Mouse (Mus musculus) lung, adult 18-20 months (tissue): ENCODE data around the gene Adgrg1.
"Not testable (repeated sequence)": the region's sequence is repeated elsewhere in the genome, so short reads cannot be mapped to it uniquely, and the experiment has no call there.

ENCODE experiments used
- DNase-seq, 2 experiments: peaks; one replicate each; pipeline ENCODE4 v3.0.0; 2022; ENCODE audit warnings: mixed read lengths in 2 of 2

Adgrg1 gene

DNA sequence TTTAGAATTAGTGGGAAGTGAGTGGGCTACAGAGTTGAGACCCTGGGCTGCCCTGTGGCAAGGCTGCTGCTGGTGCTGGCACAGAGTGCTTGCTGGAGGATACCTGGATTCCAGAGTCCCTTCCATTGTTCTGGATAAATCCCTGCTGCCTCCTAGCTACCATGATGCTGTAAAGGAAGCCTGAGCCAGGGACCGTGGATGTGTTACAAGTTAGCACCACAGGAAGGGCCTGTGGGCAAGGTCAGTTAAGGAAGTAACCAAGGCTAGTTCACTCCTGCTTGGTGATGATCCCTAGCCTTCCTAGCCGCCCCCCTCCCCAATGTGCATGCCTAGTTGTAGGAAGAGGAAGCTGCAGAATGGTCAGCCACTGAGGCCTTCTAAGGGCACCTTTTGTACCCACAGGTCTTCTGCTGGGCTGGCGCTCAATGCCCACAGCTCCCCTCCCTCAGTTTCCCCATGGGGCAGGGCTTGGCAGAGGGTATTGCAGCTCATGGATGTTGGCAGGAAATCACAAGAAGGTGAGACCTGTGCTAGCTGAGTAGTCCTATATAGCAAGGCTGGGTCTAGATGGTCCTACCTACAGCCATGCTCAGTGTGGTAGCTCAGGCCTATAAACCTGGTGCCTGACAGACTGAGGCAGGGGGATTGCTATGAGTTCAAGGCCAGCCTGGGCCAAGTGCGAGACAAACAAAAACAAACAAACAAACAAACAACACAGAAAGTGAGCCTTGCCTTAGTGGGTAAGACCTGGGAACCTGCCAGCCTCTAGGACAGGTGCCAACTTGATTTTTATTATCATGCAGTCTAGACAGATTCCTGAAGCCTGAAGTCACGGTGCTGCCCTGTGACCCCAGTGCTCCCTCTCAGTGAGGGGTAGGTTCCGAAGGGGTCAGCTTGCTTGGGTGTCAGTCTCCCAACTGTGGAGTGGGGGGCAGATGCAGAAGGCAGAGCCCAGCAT lies 22.6 kb downstream of the Adgrg1 start:
- DNase-seq, result no peak

DNA sequence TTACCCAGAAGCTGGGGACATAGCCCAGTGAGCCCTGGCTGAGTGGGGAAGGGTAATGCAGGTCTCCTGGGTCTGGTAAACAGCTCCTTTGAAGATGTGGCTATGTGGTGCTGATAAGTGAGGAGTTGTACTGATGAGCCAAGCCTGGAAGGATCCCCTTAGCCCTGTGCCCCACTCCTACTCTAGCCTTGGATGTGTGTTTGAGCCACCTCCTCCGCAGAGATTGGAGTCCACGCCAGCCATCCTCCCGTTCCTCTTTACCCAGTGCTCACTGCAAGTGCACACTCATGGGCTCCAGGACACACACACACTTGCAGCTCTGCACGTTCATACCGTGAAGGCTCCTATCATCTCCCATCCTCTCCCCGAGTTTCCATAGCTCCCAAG lies 23.3 kb downstream of the Adgrg1 start:
- DNase-seq, result no peak

DNA sequence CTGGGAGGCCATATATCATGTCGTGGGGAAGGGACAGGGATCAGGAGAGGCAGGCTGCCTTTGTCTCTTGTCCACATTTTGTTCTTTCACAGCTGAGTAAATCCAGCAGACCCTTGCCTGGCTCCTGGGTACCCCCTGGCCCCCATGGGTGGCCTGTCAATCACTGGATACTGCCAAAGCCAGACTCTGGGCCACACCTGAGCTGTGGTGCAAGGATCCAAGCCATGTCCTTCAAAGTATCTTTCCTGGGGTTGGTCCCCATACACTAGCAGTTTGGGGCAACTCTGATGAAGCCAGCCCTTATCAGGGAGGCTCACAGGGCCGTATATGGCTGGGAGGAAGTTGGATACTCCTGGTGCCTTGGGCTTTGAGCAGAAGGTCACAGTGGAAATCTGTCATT lies 23.9 kb downstream of the Adgrg1 start:
- DNase-seq, result no peak

DNA sequence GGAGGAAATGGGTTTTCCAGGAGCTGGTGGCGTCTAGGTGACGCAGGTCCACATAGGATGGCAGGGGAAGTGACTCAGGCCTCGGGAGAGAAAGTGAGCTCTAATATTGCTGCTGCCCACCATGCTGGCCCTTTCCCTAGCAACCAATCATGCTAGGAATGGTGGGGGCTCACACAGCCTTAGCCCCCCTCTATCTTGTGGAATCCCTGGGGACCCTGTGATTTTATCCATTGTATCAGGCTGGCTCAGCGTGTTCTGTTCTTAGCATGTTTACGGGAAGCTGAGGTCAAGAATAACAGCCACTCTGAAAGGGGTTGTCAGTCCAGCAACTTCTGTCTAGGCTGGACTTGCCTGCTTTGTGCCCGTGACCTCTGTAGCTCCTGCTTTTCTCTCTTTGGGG lies 24.5 kb downstream of the Adgrg1 start:
- peak; percentile 46 to 62 for DNase-seq

DNA sequence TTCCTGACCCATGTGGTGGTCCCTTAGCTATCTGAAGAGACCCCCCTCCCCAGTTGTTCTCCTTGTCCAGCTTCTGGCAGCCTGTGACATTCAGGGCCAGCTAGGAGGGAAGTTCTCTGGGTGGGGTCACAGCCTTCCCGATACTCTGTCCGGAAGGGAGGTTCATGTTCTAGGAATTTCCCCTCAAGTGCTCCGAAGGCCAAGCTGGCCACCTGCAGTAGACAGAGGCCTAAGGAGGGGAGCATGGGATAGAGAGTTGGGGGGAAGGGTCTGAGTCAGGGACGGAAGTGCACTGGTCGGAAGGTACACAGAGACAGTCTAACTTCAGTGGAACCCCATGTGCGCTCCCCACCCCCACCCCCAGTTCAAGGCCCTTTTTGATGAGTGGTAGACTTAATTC lies 25.4 kb downstream of the Adgrg1 start:
- peak; percentile 70 to 82 for DNase-seq

DNA sequence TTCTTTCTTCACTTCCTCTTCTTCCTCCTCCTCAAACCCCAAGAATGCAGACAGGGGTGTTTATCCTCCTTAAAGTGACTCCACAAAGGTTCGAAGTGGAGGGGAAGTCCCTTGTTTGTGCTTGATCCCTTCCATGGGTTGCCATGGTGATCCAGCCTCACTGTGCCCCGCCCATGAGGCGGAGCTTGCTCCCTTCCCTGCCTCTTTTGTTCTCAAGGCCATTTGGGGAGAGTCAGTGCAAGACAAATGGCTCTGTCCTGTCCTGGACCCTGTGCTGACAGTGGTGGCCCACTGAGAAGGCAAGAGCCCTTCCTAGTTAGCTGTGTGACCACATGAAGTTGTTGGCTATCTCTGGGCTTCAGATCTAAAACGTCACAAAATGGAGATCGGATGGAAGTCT lies 26.1 kb downstream of the Adgrg1 start:
- DNase-seq, result peak; percentile 81 to 85

DNA sequence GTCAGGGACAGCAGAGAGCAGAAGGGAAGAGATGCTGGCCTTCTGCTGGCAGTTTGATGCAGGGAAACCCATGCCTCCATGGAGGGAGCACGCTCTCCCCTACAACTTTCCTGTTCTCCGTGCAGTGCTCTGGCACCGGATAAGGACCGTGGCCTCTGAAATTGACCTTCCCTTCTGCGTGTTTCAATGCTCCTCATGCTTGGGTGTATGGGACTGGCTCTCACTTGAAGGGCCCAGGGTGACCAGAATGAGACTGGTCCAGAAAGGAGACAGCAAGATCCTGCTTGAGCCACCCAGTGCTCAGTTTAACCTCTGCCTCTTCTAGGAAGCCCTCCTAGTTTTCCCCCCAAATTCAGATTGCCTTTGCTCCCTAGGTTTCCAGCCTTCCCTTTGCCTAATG lies 26.6 kb downstream of the Adgrg1 start:
- DNase-seq, result no peak

DNA sequence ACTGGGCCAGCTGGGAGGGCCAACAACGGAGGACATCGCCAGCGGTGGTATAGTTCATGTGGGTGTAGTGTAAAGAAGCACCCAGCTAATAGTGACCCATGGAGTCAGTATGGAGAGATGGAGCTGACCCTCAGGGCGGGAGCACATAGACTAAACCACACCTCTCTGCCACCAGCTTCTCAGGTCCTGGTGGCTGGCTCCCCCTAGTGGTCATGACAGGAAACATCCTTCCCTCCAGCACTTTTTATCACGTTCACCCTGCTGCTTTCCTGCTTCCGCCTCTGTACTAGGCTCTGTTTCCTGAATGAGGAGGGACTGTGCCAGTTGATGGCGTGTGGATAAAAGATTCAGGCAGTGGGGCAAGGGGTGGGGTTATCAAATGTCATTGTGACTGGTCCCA lies 27.1 kb downstream of the Adgrg1 start:
- peak; percentile 82 to 89 for DNase-seq

DNA sequence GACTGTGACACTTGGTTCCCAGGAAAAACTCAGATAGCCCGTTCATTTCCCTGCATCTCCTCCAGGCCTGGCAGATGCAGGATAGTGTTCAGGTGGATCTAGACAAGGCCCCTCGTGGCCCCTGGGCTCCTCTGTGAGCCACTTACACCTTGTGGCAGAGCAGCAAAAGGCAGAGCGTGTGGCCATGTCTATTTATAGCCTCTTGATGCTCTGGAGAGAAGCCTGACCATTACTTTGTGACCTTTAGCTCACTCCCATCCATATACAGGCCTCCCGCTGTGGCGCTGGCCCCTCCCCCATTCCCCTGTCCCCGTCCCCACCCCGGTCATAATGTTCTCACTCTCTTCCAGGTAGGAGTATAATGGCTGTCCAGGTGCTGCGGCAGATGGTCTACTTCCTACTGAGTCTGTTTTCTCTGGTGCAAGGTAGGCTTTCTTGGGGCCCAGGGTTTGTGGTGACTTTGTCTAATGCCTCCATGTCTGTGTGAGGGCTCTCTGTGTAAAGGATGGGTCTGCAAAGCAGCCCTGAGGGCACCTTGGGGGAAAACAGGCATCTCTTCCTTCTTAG lies 27.6 kb downstream of the Adgrg1 start:
- no peak for DNase-seq

DNA sequence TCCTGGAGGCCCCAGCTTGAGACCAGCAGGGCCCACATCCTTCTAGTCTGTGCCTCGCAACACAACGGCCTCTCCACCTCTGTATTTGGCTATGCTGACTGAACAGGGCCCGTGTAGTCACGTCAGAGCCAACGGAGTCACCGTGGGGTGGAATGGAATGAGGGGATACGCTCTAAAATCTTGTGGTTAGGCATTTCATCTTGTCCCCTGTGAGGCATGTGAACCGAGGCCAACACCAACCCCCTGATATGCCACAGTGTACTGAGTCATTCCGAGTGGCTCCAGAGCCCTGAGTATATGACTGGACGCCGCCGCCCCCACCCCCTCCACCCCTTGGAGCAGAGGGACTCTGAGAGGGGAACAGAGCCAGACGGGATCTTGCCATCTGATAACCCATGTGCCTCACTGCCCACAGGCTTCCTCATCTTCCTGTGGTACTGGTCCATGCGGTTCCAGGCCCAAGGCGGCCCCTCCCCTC lies 37.9 kb downstream of the Adgrg1 start:
- no peak for DNase-seq

DNA sequence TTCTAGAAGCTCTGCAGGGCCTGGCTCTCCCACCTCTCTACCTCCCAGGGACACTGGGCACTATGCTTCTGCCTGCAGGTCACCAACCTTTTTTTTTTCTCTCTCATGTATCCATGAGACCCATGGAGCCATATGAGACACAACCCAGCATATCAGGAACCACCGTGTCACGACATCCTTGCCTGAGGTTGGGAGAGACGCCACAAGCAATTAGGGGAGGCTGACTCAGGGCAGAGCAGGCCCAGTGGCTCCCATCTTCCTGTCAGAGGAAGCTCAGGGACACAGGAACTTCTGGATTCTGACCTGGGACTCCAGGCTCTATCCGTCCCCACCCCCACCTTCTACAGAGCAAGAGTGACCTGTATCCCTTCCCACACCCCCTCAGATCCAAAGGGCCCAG lies 41.3 kb downstream of the Adgrg1 start:
- no peak for DNase-seq

DNA sequence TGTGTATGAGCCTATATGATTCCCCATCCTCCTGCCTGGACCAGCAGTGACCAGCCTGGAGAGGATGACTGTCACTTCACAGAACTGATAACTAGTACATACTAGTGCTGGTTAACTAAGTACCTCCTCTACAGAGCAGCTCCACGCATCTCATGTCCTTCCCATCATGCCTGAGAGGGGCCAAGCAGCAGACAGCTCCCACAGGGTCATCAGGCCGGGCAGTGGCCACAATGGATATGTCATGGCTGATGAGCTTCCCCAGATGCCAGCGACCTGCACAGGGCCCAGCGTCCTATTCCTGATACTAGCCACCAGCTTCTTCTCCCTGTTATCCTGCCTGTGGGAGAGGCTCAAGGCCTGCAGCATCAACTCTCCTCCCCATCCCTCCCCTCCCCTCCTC lies 42.1 kb downstream of the Adgrg1 start:
- DNase-seq, result no peak

DNA sequence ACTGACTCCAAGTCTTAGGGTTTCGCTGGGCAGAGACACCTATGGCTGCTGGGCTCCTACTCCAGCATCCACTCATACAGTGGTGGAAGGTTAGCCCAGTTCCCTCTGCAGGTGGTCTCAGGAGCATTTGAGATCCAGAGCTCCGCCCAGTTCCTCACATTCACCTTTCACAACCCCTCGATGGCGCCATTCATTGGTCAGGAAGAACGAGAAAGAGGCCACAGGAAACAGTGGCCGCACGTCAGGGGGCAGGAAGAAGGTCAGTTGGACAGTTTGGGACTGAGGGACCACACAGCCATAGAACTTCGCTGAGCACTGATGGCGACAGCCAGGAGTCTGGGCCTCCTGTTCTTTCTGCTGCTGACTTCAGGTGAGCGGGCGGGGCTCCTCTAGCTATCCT lies 42.9 kb downstream of the Adgrg1 start, which contains the start of gene Adgrg3:
Gene Adgrg3 (plus strand): TSS at position 242 of the 400 bp plus-strand sequence.
- no peak for DNase-seq

DNA sequence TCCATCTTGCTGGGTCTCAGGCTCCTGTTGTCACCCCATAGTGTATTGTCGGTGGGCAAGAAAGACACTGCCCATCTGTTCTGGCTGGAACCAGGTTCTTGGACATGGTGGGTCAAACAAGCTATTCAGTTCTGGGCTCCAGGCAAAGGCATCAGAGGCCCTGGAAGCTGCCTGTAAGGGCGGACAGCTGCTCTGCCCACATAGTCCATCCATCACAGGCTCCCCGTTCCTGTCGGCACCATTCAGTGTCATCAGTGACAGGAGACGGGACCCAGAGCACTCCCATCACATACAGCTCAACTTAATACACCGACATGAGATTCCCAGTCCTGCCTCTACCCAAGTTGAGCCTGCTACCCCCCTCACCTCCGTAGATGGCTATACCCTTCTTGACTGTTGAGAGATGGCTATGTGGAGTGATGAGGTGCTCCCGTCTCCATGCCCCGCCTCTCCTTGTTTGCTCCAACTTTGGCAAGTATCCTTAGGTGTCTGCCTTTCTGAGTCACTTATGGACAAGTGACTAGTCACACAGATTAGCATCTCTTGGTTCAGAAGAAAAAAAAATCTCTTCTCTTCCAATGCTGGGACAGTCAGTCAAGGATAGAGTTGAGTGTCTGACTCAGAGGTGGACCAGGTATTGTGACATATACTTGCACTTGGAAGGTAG lies 43.6 kb downstream of the Adgrg1 start:
- no peak for DNase-seq

DNA sequence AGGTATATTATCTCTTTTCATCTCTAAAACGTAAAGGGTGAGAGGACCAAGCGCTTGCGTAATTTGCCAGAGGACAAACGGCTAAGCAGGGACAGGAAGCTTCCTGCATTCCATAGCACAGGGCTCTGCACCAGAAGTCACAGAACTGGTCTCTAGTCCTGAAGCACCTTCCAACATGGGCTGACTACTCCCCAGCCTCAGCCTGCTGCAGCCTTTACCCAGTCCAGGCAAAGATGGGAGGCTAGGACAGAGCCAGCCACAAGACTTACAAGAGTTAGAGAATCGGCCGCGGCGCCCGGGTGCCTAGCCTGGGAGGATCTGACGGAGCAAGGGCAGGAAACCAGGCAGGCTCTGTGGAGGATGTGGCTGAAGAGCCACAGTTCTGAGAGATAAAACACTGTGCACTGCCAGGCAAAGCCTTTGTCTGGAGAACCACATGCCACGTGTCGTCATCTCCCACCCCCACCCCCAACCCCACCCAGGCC lies 45.8 kb downstream of the Adgrg1 start:
- peak; percentile 30 to 44 for DNase-seq

DNA sequence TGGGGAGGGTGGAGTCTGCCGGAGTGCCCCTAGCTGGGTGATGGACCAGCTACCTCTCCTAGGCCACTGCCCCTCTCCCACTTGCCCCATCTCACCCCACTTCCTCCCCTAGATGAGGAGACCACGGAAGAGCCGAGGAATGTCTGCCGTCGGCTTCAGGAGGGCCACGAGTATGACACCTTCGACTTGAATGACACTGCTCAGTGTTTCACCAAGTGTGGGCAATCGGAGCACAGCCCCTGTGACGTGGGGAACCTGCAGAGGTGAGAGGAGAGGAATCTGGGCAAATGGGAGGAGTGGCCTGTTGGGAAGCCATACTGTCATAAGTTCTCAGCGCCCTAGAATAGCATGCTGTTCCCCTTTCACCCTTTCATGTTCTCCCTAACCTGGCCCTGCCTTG lies 46.3 kb downstream of the Adgrg1 start:
- DNase-seq, result no peak

DNA sequence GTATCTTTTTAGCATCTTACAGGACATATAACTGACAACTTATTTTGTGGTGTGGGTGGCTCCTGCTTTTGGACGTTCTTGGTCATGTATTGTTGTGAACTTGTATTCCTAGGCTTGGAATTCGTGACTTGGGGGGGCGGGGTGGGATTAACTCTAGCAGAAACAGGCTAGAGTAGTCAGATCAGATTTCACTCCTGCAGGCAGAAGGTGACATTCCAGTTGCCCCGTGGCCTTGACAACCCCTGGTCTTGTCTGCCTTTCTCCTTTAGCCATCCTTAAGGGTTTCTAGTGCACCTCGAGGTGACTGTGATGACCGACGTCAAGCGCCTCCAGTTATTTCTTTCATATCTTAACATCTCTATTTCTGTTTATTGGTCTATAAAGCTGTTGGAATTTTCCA lies 48.6 kb downstream of the Adgrg1 start:
- DNase-seq, result no peak

DNA sequence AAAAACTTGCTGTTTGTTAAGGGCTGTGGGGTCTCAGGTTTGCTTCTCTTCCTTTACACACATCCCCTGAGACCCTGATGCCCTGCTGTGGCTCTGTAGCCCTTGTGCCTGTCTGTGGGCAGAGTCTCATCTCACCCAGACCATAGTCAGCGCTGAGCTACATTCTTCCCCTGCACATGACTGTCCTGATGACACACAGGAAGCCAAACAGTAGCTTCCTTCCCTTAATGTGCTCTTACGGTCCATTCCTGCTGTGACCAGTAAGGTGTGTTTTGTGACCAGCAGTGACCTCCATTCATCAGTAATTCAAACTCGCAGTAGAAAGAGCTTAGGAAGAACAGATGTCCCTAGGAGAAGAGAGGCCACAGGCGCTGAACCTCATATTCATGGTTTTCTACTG lies 49.8 kb downstream of the Adgrg1 start:
- no peak for DNase-seq

DNA sequence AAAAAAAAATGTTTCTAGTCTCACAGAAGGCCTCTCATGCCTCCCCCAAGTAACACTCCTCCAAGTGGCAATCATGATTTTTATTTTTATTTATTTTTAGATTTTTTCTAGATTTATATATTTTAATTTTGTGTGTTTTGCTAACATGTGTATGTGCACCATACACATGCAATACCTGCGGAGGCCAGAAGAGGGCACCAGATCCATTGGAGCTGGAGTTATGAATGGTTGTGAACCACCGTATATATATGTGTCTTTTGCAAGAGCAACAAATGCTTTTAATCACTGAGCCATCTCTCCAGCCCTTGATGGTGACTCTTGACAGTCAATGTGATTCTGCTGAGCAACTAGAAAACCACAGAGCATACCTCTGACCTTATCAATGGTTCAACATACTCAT lies 50.9 kb downstream of the Adgrg1 start:
- no peak for DNase-seq

DNA sequence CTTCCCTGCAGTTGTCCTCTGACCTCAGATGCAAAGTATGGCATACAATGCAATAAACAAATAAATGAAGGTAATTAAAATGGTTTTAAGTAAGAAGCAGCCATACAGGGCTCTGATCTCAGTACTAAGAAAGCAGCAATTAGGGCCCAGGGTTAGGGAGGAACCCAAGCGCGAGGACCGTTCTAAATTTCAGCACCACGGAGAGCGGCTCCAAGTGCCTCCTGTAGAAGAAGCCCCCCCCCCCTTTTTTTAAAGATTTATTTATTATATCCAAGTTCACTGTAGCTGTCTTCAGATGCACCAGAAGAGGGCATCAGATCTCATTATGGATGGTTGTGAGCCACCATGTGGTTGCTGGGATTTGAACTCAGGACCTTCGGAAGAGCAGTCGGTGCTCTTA lies 53.8 kb downstream of the Adgrg1 start:
- DNase-seq, result not testable (repeated sequence)

DNA sequence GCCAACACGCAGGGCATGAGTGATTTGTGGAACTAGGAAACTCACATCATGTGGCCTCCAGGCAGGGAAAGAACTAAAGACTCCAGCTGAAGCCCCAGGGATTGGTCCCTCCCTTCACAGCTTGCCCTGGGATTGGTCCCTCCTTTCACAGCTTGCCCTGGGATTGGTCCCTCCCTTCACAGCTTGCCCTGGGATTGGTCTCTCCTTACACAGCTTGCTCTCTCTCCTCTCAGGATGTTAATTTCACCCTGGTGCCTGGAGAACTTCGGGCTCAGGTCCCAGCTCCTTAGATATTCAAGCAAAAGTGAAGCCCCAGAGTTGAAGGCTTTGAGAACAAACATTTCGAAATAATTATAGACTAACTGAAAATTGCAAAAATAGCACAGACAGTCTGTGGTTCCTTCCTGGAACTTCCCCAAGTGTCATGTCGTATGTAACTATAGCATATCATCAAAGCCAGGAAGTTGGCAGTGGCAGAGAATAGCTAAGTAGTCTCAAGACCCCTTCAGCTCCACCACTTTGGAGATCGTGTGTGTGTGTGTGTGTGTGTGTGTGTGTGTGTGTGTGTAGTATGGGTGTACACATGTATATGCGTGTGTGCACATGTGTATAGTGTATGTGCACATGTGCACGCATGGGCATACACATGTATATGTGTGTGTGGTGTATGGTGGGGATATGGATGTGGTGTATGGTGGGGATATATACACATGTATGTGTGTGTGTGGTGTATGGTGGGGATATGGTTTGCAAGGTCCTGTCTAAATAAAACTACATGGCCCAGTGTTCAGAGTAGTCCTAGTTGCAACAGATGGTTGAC lies 62.8 kb downstream of the Adgrg1 start:
- DNase-seq, result peak; percentile 44 to 51
